Mouse (Mus musculus) heart, postnatal 0 days (tissue): ENCODE data around the gene Cd276. TPM values are rescaled to one million over a fixed set of nuclear protein-coding genes. Genes with fewer than 3 reads are reported as not detected.

ENCODE experiments used
- ATAC-seq: fragments of 200-750 bp; cut with Nextera tagmentation; 2 replicates; pipeline ENCODE4 v1.8.0; 2017; ENCODE audit warnings: low read depth, moderate number of reproducible peaks, moderate library complexity; ENCODE audit not compliant: insufficient read depth
- DNase-seq: peaks from one replicate; pipeline ENCODE4 v3.0.0-alpha.2; 2016; ENCODE audit warnings: low spot score
- H3K27ac ChIP-seq: fragments of 300-500 bp; sonication (generic); 2 replicates; pipeline ENCODE4 v1.5.1; 2014; ENCODE audit warnings: low read depth, mild to moderate bottlenecking
- H3K27me3 ChIP-seq: fragments of 300-500 bp; sonication (generic); 2 replicates; pipeline ENCODE4 v1.6.1; 2014; ENCODE audit warnings: low read length, mixed read lengths; ENCODE audit not compliant: control insufficient read depth, insufficient read depth
- H3K36me3 ChIP-seq: fragments of 300-500 bp; sonication (generic); replicated peaks from 2 replicates; pipeline ENCODE4 v1.6.1; 2014; ENCODE audit warnings: low read length, mixed read lengths; ENCODE audit not compliant: control insufficient read depth, insufficient read depth
- H3K4me1 ChIP-seq: fragments of 300-500 bp; sonication (generic); 2 replicates; pipeline ENCODE4 v1.6.1; 2014; ENCODE audit warnings: antibody characterized with exemption; ENCODE audit not compliant: control insufficient read depth, insufficient read depth
- H3K4me2 ChIP-seq: fragments of 300-500 bp; sonication (generic); 2 replicates; pipeline ENCODE4 v1.6.1; 2014; ENCODE audit warnings: low read depth, mild to moderate bottlenecking, low read length, moderate library complexity
- H3K4me3 ChIP-seq: fragments of 300-500 bp; sonication (generic); 2 replicates; pipeline ENCODE4 v1.5.1; 2014; ENCODE audit warnings: low read depth, low read length
- H3K9ac ChIP-seq: fragments of 300-500 bp; sonication (generic); replicated peaks from 2 replicates; pipeline ENCODE4 v1.6.1; 2014; ENCODE audit warnings: low read depth, low read length, mixed read lengths
- H3K9me3 ChIP-seq: fragments of 300-500 bp; sonication (generic); replicated peaks from 2 replicates; pipeline ENCODE4 v1.6.1; 2016; ENCODE audit warnings: low read length; ENCODE audit not compliant: control insufficient read depth
- CTCF ChIP-seq: IDR thresholded peaks from 2 replicates; pipeline ENCODE4 v1.5.1; 2016; ENCODE audit warnings: antibody characterized with exemption, control low read depth, low read depth
- EP300 ChIP-seq: IDR thresholded peaks from 2 replicates; pipeline ENCODE4 v1.6.1; 2016; ENCODE audit warnings: antibody characterized with exemption, low read depth
- WGBS: fragments of 180-500 bp; shearing (Covaris S2); extraction: QIAGEN DNeasy Blood & Tissue Kit; methylation state at CpG from one replicate; pipeline ENCODE4 v1.1.7; 2014; 5-methylcytosine and 5-hydroxymethylcytosine counted together
- polyA plus RNA-seq: library from polyadenylated mRNA; unstranded; fragments of >200 nt; fragmentation: Nextera tagmentation; extraction: Ambion mirVana; gene quantifications from 2 replicates; pipeline ENCODE4 v1.2.1, GENCODE M21; 2015
- total RNA-seq: library from RNA; depleted of rRNA; stranded (reverse); fragments of >200 nt; gene quantifications from 2 replicates; pipeline ENCODE4 v1.2.3, GENCODE M21; 2014; ENCODE audit warnings: low replicate concordance; rRNA removed

Gene Cd276
- total and polyA plus RNA-seq, 2 experiments from 2014 or later = 14.2 to 14.5 TPM

- no peak overlapping the region for H3K27ac ChIP-seq
- H3K36me3 ChIP-seq = no peaks in the 10 kb centered on the region
- DNase-seq (no peak), ATAC-seq (no peak)
- WGBS = 38% methylated on average over 3 of the region's 3 CpGs
- H3K4me3 ChIP-seq = no peak overlapping the region
- no peaks in the 10 kb centered on the region for H3K9me3 ChIP-seq
- no peak overlapping the region for H3K4me2 ChIP-seq
- H3K27me3 ChIP-seq = peaks cover 42% of the 10 kb centered on the region
- H3K9ac ChIP-seq = no peak overlapping the region
- peaks cover 3% of the 10 kb centered on the region; the same call in 1 of the 2 replicates for H3K4me1 ChIP-seq
- TF ChIP-seq EP300 = no peak
- TF ChIP-seq CTCF = no peak
These were observed 68.2 kb downstream of the Cd276 start for GRCm38 (mm10) chr9:58487076-58487475.

Other genes starting within 250 kb of the Cd276 start
- gene Loxl1, start 242.3 kb downstream of the Cd276 start, total RNA-seq = 44.1 and 61.7 TPM in 2 replicates
- gene Loxl1, start 242.3 kb downstream of the Cd276 start, polyA plus RNA-seq = 39.2 and 40.7 TPM in 2 replicates
- gene Tbc1d21, start 185.0 kb downstream of the Cd276 start, total RNA-seq = not detected in 2 replicates
- gene Tbc1d21, start 185.0 kb downstream of the Cd276 start, polyA plus RNA-seq = not detected in 2 replicates
- 9.6 and 13.6 TPM in 2 replicates for gene Insyn1, start 66.8 kb downstream of the Cd276 start, total RNA-seq
- 0.77 and 0.80 TPM in 2 replicates for gene Insyn1, start 66.8 kb downstream of the Cd276 start, polyA plus RNA-seq
- gene Nptn, start 26.8 kb upstream of the Cd276 start, total RNA-seq = 234 and 402 TPM in 2 replicates
- gene Nptn, start 26.8 kb upstream of the Cd276 start, polyA plus RNA-seq = 96.5 and 101 TPM in 2 replicates
- gene Rec114, start 188.5 kb upstream of the Cd276 start, total RNA-seq = not detected in 2 replicates
- 2.6 and 3.6 TPM in 2 replicates for gene Rec114, start 188.5 kb upstream of the Cd276 start, polyA plus RNA-seq